Mouse (Mus musculus) erythroblast, embryonic 14.5 days (primary cell): ENCODE measurements around the gene Fbxo46.

Source experiments
- GATA1 ChIP-seq: IDR thresholded peaks from 2 replicates; pipeline ENCODE4 v1.6.1; 2012; ENCODE audit warnings: low read length, inconsistent platforms, mixed read lengths
- TAL1 ChIP-seq: IDR thresholded peaks from 3 replicates; pipeline ENCODE4 v1.6.1; 2012; ENCODE audit warnings: low read length, inconsistent platforms, mixed read lengths

- TF ChIP-seq GATA1 (no peak), TAL1 (no peak)
Observed at GRCm38 (mm10) chr7:19179173-19179572, 59.5 kb downstream of the Fbxo46 start.
